Mouse (Mus musculus) layer of hippocampus, adult 9-10 months (tissue): ENCODE results near the gene Atp2a3.

Experiments used
- DNase-seq: peaks from one replicate; pipeline ENCODE4 v3.0.0; 2022; ENCODE audit warnings: low spot score

The Atp2a3 gene

DNA sequence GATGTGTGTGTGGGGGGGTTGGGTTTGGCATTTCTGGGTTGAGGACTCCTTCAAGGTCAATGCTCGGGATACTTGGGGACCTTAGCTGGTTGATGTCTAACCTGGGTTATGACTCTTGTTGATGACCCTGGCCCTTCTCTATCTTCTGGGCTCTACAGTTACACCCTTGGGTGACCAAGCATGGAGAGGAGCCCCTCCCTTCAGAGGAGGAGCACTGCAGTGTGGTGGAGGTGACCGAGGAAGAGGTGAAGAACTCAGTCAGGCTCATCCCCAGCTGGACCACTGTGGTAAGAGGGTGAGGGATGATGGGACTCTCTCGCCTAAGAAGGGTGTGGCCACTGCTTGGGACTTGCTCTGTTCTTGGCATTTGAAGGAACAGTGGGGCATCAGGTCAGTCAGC is 76.7 kb downstream of the Atp2a3 start:
- DNase-seq, result no peak

- DNase-seq, result no peak
These were observed 78.3 kb downstream of the Atp2a3 start for GRCm38 (mm10) chr11:73039102-73039799.
